Mouse (Mus musculus) CH12.LX (cell line): Measurements from ENCODE around the gene Nphs2. TPM values are rescaled to one million over a fixed set of nuclear protein-coding genes. Genes with fewer than 3 reads are reported as not detected.

ENCODE experiments used
- DNase-seq: peaks from one replicate; pipeline ENCODE4 v3.0.0-alpha.2; 2013; ENCODE audit errors: extremely low read depth
- H3K27ac ChIP-seq: 2 replicates; pipeline ENCODE4 v1.5.1; 2012; ENCODE audit warnings: low read depth, mild to moderate bottlenecking, control low read depth, moderate library complexity; ENCODE audit not compliant: insufficient read depth
- H3K27me3 ChIP-seq: replicated peaks from 2 replicates; pipeline ENCODE3; 2012; ENCODE audit warnings: inconsistent platforms
- H3K36me3 ChIP-seq, 2 experiments: replicated peaks in 1 of 2; 2 replicates each; pipeline versions ENCODE3 to v1.6.1; 2012; ENCODE audit warnings: inconsistent platforms in 1 of 2, low read length in 1 of 2, mild to moderate bottlenecking in 1 of 2, mixed read lengths in 1 of 2, moderate library complexity in 1 of 2; ENCODE audit not compliant: control insufficient read depth in 1 of 2, insufficient read depth in 1 of 2
- H3K4me1 ChIP-seq, 2 experiments: 2 replicates each; pipeline ENCODE4 v1.6.1; 2012; ENCODE audit warnings: inconsistent platforms in 1 of 2, moderate library complexity in 1 of 2; ENCODE audit not compliant: insufficient read depth in 2 of 2, control insufficient read depth in 1 of 2
- H3K4me2 ChIP-seq: 2 replicates; pipeline ENCODE4 v1.6.1; 2012; ENCODE audit warnings: low read depth, mild to moderate bottlenecking, control low read depth; ENCODE audit not compliant: poor library complexity, insufficient read depth, severe bottlenecking
- H3K4me3 ChIP-seq, 3 experiments: fragments of 150-350 bp in 1 of 3; sonication (generic) in 1 of 3; replicated peaks in 1 of 3; 2 replicates each; pipeline versions ENCODE3 to v1.5.1; 2011 to 2012; ENCODE audit warnings: low read depth in 2 of 3, low read length in 2 of 3, mild to moderate bottlenecking in 2 of 3, moderate library complexity in 2 of 3, control low read depth in 1 of 3, improper control_type of control experiment in 1 of 3, inconsistent platforms in 1 of 3, mixed read lengths in 1 of 3; ENCODE audit not compliant: poor library complexity in 1 of 3
- H3K79me2 ChIP-seq: replicated peaks from 2 replicates; pipeline ENCODE4 v1.6.1; 2012; ENCODE audit warnings: mild to moderate bottlenecking, moderate library complexity; ENCODE audit not compliant: control insufficient read depth, poor library complexity, insufficient read depth, severe bottlenecking; ENCODE audit errors: extremely low read depth
- H3K9ac ChIP-seq: 2 replicates; pipeline ENCODE4 v1.6.1; 2012; ENCODE audit warnings: low read depth, mild to moderate bottlenecking, control low read depth, moderate library complexity; ENCODE audit not compliant: insufficient read depth
- H3K9me3 ChIP-seq: replicated peaks from 2 replicates; pipeline ENCODE3; 2012; ENCODE audit warnings: low read length, inconsistent platforms, mixed read lengths
- CHD1 ChIP-seq: IDR thresholded peaks from 2 replicates; pipeline ENCODE4 v1.6.1; 2012; ENCODE audit warnings: low read depth, low read length, improper control_type of control experiment, inconsistent platforms
- E2F4 ChIP-seq: IDR thresholded peaks from 2 replicates; pipeline ENCODE4 v1.6.1; 2011; ENCODE audit warnings: low read depth, low read length, improper control_type of control experiment; ENCODE audit not compliant: insufficient replicate concordance
- EP300 ChIP-seq: IDR thresholded peaks from 2 replicates; pipeline ENCODE4 v1.6.1; 2011; ENCODE audit warnings: low read length, improper control_type of control experiment
- ETS1 ChIP-seq: conservative IDR thresholded peaks from 2 replicates; pipeline ENCODE4 v1.6.1; 2012; ENCODE audit warnings: low read depth, mild to moderate bottlenecking, inconsistent platforms, low read length, improper control_type of control experiment, moderate library complexity
- IRF4 ChIP-seq: IDR thresholded peaks from 2 replicates; pipeline ENCODE4 v1.6.1; 2014; ENCODE audit warnings: low read depth, mild to moderate bottlenecking, inconsistent platforms, low read length, improper control_type of control experiment
- JUN ChIP-seq: IDR thresholded peaks from 2 replicates; pipeline ENCODE4 v1.6.1; 2011; ENCODE audit warnings: low read depth, mild to moderate bottlenecking, low read length, improper control_type of control experiment, moderate library complexity; ENCODE audit not compliant: insufficient read depth
- JUND ChIP-seq: conservative IDR thresholded peaks from 2 replicates; pipeline ENCODE4 v1.6.1; 2011; ENCODE audit warnings: low read depth, low read length, improper control_type of control experiment
- KAT2A ChIP-seq: IDR thresholded peaks from 2 replicates; pipeline ENCODE4 v1.6.1; 2012; ENCODE audit warnings: low read length, improper control_type of control experiment, inconsistent platforms; ENCODE audit not compliant: insufficient replicate concordance
- MAFK ChIP-seq: IDR thresholded peaks from 2 replicates; pipeline ENCODE4 v1.6.1; 2011; ENCODE audit warnings: low read length, improper control_type of control experiment; ENCODE audit not compliant: insufficient replicate concordance
- MAX ChIP-seq: IDR thresholded peaks from 2 replicates; pipeline ENCODE4 v1.6.1; 2011; ENCODE audit warnings: low read length, improper control_type of control experiment
- MAZ ChIP-seq: IDR thresholded peaks from 2 replicates; pipeline ENCODE4 v1.6.1; 2012; ENCODE audit warnings: low read depth, mild to moderate bottlenecking, inconsistent platforms, low read length, improper control_type of control experiment, moderate library complexity
- MXI1 ChIP-seq: IDR thresholded peaks from 2 replicates; pipeline ENCODE4 v1.6.1; 2011; ENCODE audit warnings: mild to moderate bottlenecking, low read depth, low read length, improper control_type of control experiment
- MYC ChIP-seq: IDR thresholded peaks from 2 replicates; pipeline ENCODE4 v1.6.1; 2011; ENCODE audit warnings: low read depth, mild to moderate bottlenecking, improper control_type of control experiment, low read length
- NELFE ChIP-seq: IDR thresholded peaks from 2 replicates; pipeline ENCODE4 v1.6.1; 2011; ENCODE audit warnings: low read depth, low read length, improper control_type of control experiment
- NRF1 ChIP-seq: IDR thresholded peaks from 2 replicates; pipeline ENCODE4 v1.6.1; 2014; ENCODE audit warnings: low read depth, mild to moderate bottlenecking, inconsistent platforms, low read length, improper control_type of control experiment, moderate library complexity
- PAX5 ChIP-seq: IDR thresholded peaks from 2 replicates; pipeline ENCODE4 v1.6.1; 2012; ENCODE audit warnings: low read length, inconsistent platforms, mixed read lengths
- RCOR1 ChIP-seq: conservative IDR thresholded peaks from 2 replicates; pipeline ENCODE4 v1.6.1; 2012; ENCODE audit warnings: low read depth, mild to moderate bottlenecking, inconsistent platforms, low read length, improper control_type of control experiment
- SMC3 ChIP-seq: IDR thresholded peaks from 2 replicates; pipeline ENCODE4 v1.6.1; 2011; ENCODE audit warnings: low read depth, low read length, improper control_type of control experiment
- TBP ChIP-seq: conservative IDR thresholded peaks from 2 replicates; pipeline ENCODE4 v1.6.1; 2011; ENCODE audit warnings: low read depth, low read length, improper control_type of control experiment
- USF1 ChIP-seq: IDR thresholded peaks from 2 replicates; pipeline ENCODE4 v1.6.1; 2014; ENCODE audit warnings: low read depth, mild to moderate bottlenecking, inconsistent platforms, low read length, improper control_type of control experiment
- USF2 ChIP-seq: conservative IDR thresholded peaks from 2 replicates; pipeline ENCODE4 v1.6.1; 2011; ENCODE audit warnings: low read depth, low read length, improper control_type of control experiment
- ZC3H11A ChIP-seq: IDR thresholded peaks from 2 replicates; pipeline ENCODE4 v1.6.1; 2012; ENCODE audit warnings: low read depth, mild to moderate bottlenecking, inconsistent platforms, low read length, improper control_type of control experiment
- ZMIZ1 ChIP-seq: IDR thresholded peaks from 2 replicates; pipeline ENCODE4 v1.6.1; 2012; ENCODE audit warnings: low read depth, mild to moderate bottlenecking, inconsistent platforms, low read length, improper control_type of control experiment
- ZNF384 ChIP-seq: IDR thresholded peaks from 2 replicates; pipeline ENCODE4 v1.6.1; 2012; ENCODE audit warnings: low read depth, low read length, improper control_type of control experiment, inconsistent platforms
- dilution Hi-C: fragments of 300-500 bp; cut with MboI; formaldehyde crosslinking; loops from 2 replicates; pipeline ENCODE4 v1.14.3; 2020; ENCODE audit warnings: low sequenced_read_pairs; ENCODE audit not compliant: extremely low pct_unique_long_range_greater_than_20kb, extremely low pct_ligation_motif_present
- in situ Hi-C: fragments of 300-500 bp; cut with MboI; formaldehyde crosslinking; loops from 3 replicates; pipeline ENCODE4 v1.14.3; 2019; ENCODE audit warnings: low sequenced_read_pairs, low pct_ligation_motif_present, low pct_unique_long_range_greater_than_20kb, mixed read lengths
- polyA plus RNA-seq: library from polyadenylated mRNA; unstranded; fragments of >175 nt; gene quantifications from 2 replicates; pipeline ENCODE4 v1.2.1, GENCODE M21; 2012; ENCODE audit warnings: low read depth; ENCODE audit not compliant: insufficient read length
- total RNA-seq, 2 experiments: library from RNA; depleted of rRNA; stranded (reverse); fragments of 300-350 nt in 1 of 2; fragments of >200 nt in 1 of 2; gene quantifications; 2 replicates each; pipeline ENCODE4 v1.2.3; 2012 to 2014

Gene Nphs2
- total and polyA plus RNA-seq, 3 experiments: not detected

DNA sequence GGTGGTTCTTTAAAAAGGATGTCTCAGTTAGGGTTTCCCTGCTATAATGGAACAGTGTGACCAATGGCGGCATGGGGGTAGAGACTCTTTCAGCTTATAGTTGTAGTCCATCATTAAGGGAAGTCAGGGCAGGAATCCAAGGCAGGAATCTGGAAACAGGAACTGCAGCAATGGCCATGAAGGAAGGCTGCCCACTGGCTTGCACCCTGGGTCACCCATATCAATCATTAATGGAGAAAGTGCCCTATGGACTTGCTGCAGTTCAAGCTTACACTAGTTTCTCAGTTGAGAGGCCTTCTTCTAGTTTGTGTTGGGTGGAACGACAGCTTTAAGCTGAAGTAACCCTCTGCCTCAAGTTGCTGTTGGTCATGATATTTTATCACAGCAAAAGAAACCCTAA lies 41.9 kb downstream of the Nphs2 start:
- H3K27ac ChIP-seq: no peak overlapping the region
- no peak overlapping the region for H3K4me3 ChIP-seq
- H3K4me2 ChIP-seq: no peak overlapping the region
- no peaks in the 10 kb centered on the region for H3K79me2 ChIP-seq
- DNase-seq: no peak
- no peaks in the 10 kb centered on the region for H3K36me3 ChIP-seq
- no peaks in the 10 kb centered on the region for H3K27me3 ChIP-seq
- TF ChIP-seq ETS1: no peak
- TF ChIP-seq ZNF384: no peak
- no peak for TF ChIP-seq MAFK
- no peak for TF ChIP-seq TBP
- no peak for TF ChIP-seq E2F4
- no peak for TF ChIP-seq USF1
- no peak for TF ChIP-seq KAT2A
- TF ChIP-seq ZC3H11A: no peak
- no peak for TF ChIP-seq SMC3
- TF ChIP-seq EP300: no peak
- TF ChIP-seq NRF1: no peak
- no peak for TF ChIP-seq CHD1
- TF ChIP-seq MYC: no peak
- TF ChIP-seq MAZ: no peak
- no peak for TF ChIP-seq IRF4
- TF ChIP-seq USF2: no peak
- no peak for TF ChIP-seq NELFE
- in situ Hi-C loops (no loop called here), dilution Hi-C loops (no loop called here)
- H3K4me1 ChIP-seq: no peaks in the 10 kb centered on the region
- no peak overlapping the region for H3K9ac ChIP-seq
- H3K9me3 ChIP-seq: peaks cover 8% of the 10 kb centered on the region

DNA sequence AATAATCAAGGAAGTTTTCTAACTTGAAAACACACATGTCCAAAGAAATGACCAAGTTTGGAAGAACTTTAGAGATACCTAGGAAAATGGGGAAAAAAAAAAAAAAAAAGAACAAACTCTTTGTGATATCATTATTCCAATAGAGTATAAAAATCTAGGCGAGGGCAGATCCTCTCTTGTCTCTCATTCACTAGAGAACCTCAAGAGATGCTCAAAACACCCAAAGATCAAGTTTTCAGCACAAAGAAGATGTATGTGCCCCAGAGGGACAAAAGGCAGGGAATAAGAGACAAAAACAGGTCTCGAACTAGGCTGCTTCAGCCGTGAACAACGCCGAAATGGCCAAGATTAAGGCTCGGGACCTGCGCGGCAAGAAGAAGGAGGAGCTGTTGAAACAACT lies 55.2 kb downstream of the Nphs2 start, which contains the start of gene Gm2000:
Gm2000 (plus strand) TSS at position 301 of the 400 bp plus-strand sequence.
- H3K4me3 ChIP-seq: no peak within 1 kb of the TSS
- no peaks in the 10 kb centered on the region for H3K9me3 ChIP-seq
- dilution Hi-C loops: no loop called here
- no peaks in the 10 kb centered on the region for H3K27me3 ChIP-seq
- no peak within 1 kb of the TSS for H3K4me2 ChIP-seq
- no peaks in the 10 kb centered on the region for H3K4me1 ChIP-seq
- H3K9ac ChIP-seq: no peak within 1 kb of the TSS
- in situ Hi-C loops: no loop called here
- TF ChIP-seq ZC3H11A (no peak), JUND (no peak), NELFE (no peak), ZMIZ1 (no peak), NRF1 (no peak), TBP (no peak), MAX (no peak), PAX5 (no peak), RCOR1 (no peak), MXI1 (no peak), JUN (no peak)
- no peaks in the 10 kb centered on the region for H3K79me2 ChIP-seq
- H3K36me3 ChIP-seq: no peaks in the 10 kb centered on the region
- no peak for DNase-seq
- no peak within 1 kb of the TSS for H3K27ac ChIP-seq

Other genes starting within 250 kb of the Nphs2 start
- not detected in 2 replicates for gene Fam163a, start 105.7 kb upstream of the Nphs2 start, total RNA-seq (2012; rRNA removed)
- not detected in 2 replicates for gene Fam163a, start 105.7 kb upstream of the Nphs2 start, total RNA-seq (2014; rRNA removed)
- not detected in 2 replicates for gene Fam163a, start 105.7 kb upstream of the Nphs2 start, polyA plus RNA-seq
- not detected in 2 replicates for gene Tdrd5, start 7.1 kb upstream of the Nphs2 start, total RNA-seq (2012; rRNA removed)
- not detected in 2 replicates for gene Tdrd5, start 7.1 kb upstream of the Nphs2 start, total RNA-seq (2014; rRNA removed)
- not detected in 2 replicates for gene Tdrd5, start 7.1 kb upstream of the Nphs2 start, polyA plus RNA-seq
- gene Gm2000, start 55.3 kb downstream of the Nphs2 start, total RNA-seq (2012; rRNA removed): 475 and 885 TPM in 2 replicates
- 1,436 and 1,655 TPM in 2 replicates for gene Gm2000, start 55.3 kb downstream of the Nphs2 start, total RNA-seq (2014; rRNA removed)
- 2,494 and 2,614 TPM in 2 replicates for gene Gm2000, start 55.3 kb downstream of the Nphs2 start, polyA plus RNA-seq
- not detected in 2 replicates for gene Axdnd1, start 110.4 kb downstream of the Nphs2 start, total RNA-seq (2012; rRNA removed)
- not detected in 2 replicates for gene Axdnd1, start 110.4 kb downstream of the Nphs2 start, total RNA-seq (2014; rRNA removed)
- gene Axdnd1, start 110.4 kb downstream of the Nphs2 start, polyA plus RNA-seq: not detected in 2 replicates
- 10.3 and 12.0 TPM in 2 replicates for gene Soat1, start 163.6 kb downstream of the Nphs2 start, total RNA-seq (2012; rRNA removed)
- gene Soat1, start 163.6 kb downstream of the Nphs2 start, total RNA-seq (2014; rRNA removed): 13.5 and 16.9 TPM in 2 replicates
- 8.6 and 9.8 TPM in 2 replicates for gene Soat1, start 163.6 kb downstream of the Nphs2 start, polyA plus RNA-seq
- 12.8 and 15.2 TPM in 2 replicates for gene Gm10031, start 213.3 kb downstream of the Nphs2 start, total RNA-seq (2012; rRNA removed)
- gene Gm10031, start 213.3 kb downstream of the Nphs2 start, total RNA-seq (2014; rRNA removed): 42.9 and 44.8 TPM in 2 replicates
- 17.3 and 22.8 TPM in 2 replicates for gene Gm10031, start 213.3 kb downstream of the Nphs2 start, polyA plus RNA-seq
- 15.5 and 18.8 TPM in 2 replicates for gene Abl2, start 248.1 kb downstream of the Nphs2 start, total RNA-seq (2012; rRNA removed)
- 9.8 and 10.0 TPM in 2 replicates for gene Abl2, start 248.1 kb downstream of the Nphs2 start, total RNA-seq (2014; rRNA removed)
- 18.4 and 19.8 TPM in 2 replicates for gene Abl2, start 248.1 kb downstream of the Nphs2 start, polyA plus RNA-seq